26 mouse cellular contexts compared by ENCODE assay signal in the genomic region with DNA sequence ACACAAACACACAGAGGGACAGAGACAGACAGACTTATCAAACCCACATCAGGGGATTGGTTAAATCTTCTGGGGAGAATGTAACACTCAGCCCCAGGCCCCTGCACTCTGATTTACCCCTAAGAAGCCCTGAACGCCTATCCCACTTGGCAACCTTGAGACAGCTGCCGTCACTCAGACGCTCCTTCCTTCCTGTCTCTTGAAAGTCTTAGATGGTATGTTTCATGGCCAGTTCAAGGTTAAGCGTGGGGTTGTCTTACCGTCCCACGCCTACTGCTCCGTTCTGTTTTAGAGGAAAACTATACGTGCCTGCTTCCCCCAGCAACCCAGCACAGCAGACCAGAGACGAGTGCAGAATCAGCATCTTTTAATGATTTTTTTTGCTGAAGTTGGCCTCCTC.
"Had no signal": no experiment of that assay in that cellular context is flagged by ENCODE, and none has a peak within 500 bp of the region (broad histone marks: within the 10 kb centered on the region; RNA-seq: fewer than 3 reads in every experiment).

No protein-coding gene starts in this region.

- H3K27me3 ChIP-seq: heart, embryonic 13.5 days; heart, embryonic 15.5 days; hindbrain, embryonic 13.5 days; hindbrain, embryonic 15.5 days; kidney, embryonic 15.5 days; limb, embryonic 13.5 days; limb, embryonic 15.5 days; liver, embryonic 13.5 days; liver, embryonic 15.5 days had no signal

- H3K4me1 ChIP-seq: heart, embryonic 15.5 days; hindbrain, embryonic 13.5 days; hindbrain, embryonic 15.5 days; kidney, embryonic 15.5 days; limb, embryonic 13.5 days; limb, embryonic 15.5 days; liver, embryonic 13.5 days had no signal

- ATAC-seq: hindbrain, postnatal 0 days; intestine, embryonic 16.5 days had no signal

- H3K9ac ChIP-seq: heart, embryonic 13.5 days; heart, embryonic 15.5 days; hindbrain, embryonic 13.5 days; hindbrain, embryonic 15.5 days; kidney, embryonic 15.5 days; limb, embryonic 13.5 days; limb, embryonic 15.5 days; liver, embryonic 13.5 days; liver, embryonic 15.5 days had no signal

- H3K4me2 ChIP-seq: heart, embryonic 11.5 days; heart, embryonic 13.5 days; heart, embryonic 15.5 days; hindbrain, embryonic 13.5 days; hindbrain, embryonic 15.5 days; kidney, embryonic 15.5 days; limb, embryonic 13.5 days; limb, embryonic 15.5 days; liver, embryonic 13.5 days; liver, embryonic 15.5 days had no signal

- H3K27ac ChIP-seq: heart, adult 2 months; heart, embryonic 13.5 days; heart, embryonic 15.5 days; hindbrain, embryonic 13.5 days; hindbrain, embryonic 15.5 days; hindbrain, postnatal 0 days; kidney, embryonic 15.5 days; kidney, postnatal 0 days; layer of hippocampus, adult 2 months; limb, embryonic 13.5 days; limb, embryonic 15.5 days; liver, embryonic 13.5 days; liver, embryonic 15.5 days had no signal

- H3K4me3 ChIP-seq: heart, adult 2 months; heart, embryonic 13.5 days; heart, embryonic 15.5 days; hindbrain, embryonic 13.5 days; hindbrain, embryonic 15.5 days; kidney, embryonic 15.5 days; layer of hippocampus, adult 2 months; limb, embryonic 13.5 days; limb, embryonic 15.5 days; liver, embryonic 13.5 days; liver, embryonic 15.5 days had no signal

- DNase-seq: gastrocnemius, postnatal 14 days; gastrocnemius, postnatal 36 days; heart, adult 11 months; heart, adult 2 months; heart, postnatal 14 days; heart, postnatal 36 days; kidney, adult 11 months; kidney, adult 2 months; kidney, adult 9 months; kidney, postnatal 14 days; kidney, postnatal 36 days; left cerebral cortex, postnatal 4 days; liver, embryonic 13.5 days had no signal

- H3K36me3 ChIP-seq: heart, embryonic 13.5 days; heart, embryonic 15.5 days; hindbrain, embryonic 13.5 days; hindbrain, embryonic 15.5 days; kidney, embryonic 15.5 days; limb, embryonic 13.5 days; limb, embryonic 15.5 days; liver, embryonic 13.5 days; liver, embryonic 15.5 days had no signal

- H3K9me3 ChIP-seq: heart, embryonic 13.5 days; heart, embryonic 15.5 days; hindbrain, embryonic 13.5 days; hindbrain, embryonic 15.5 days; kidney, embryonic 15.5 days; limb, embryonic 13.5 days; limb, embryonic 15.5 days; liver, embryonic 13.5 days; liver, embryonic 15.5 days had no signal
